Mouse (Mus musculus) neural tube, embryonic 15.5 days (tissue): ENCODE results near the gene Tnni3k. TPM values are rescaled to one million over a fixed set of nuclear protein-coding genes. Genes with fewer than 3 reads are reported as not detected.
"Not testable (repeated sequence)": the region's sequence is repeated elsewhere in the genome, so short reads cannot be mapped to it uniquely, and the experiment has no call there.

ENCODE experiments used
- ATAC-seq: fragments of 200-750 bp; cut with Nextera tagmentation; 2 replicates; pipeline ENCODE4 v1.8.0; 2017; ENCODE audit warnings: mild to moderate bottlenecking, moderate TSS enrichment, moderate library complexity; ENCODE audit not compliant: low FRiP score
- H3K27ac ChIP-seq: fragments of 300-500 bp; sonication (generic); replicated peaks from 2 replicates; pipeline ENCODE4 v1.5.1; 2015; ENCODE audit warnings: mild to moderate bottlenecking, inconsistent platforms
- H3K27me3 ChIP-seq: fragments of 300-500 bp; sonication (generic); replicated peaks from 2 replicates; pipeline ENCODE4 v1.6.1; 2015; ENCODE audit warnings: inconsistent platforms
- H3K36me3 ChIP-seq: fragments of 300-500 bp; sonication (generic); 2 replicates; pipeline ENCODE4 v1.6.1; 2015; ENCODE audit warnings: inconsistent platforms
- H3K4me1 ChIP-seq: fragments of 300-500 bp; sonication (generic); 2 replicates; pipeline ENCODE4 v1.6.1; 2015; ENCODE audit warnings: inconsistent platforms
- H3K4me2 ChIP-seq: fragments of 300-500 bp; sonication (generic); 2 replicates; pipeline ENCODE4 v1.6.1; 2015; ENCODE audit warnings: inconsistent platforms, mild to moderate bottlenecking, moderate library complexity
- H3K4me3 ChIP-seq: fragments of 300-500 bp; sonication (generic); replicated peaks from 2 replicates; pipeline ENCODE4 v1.5.1; 2015; ENCODE audit warnings: mild to moderate bottlenecking, inconsistent platforms
- H3K9ac ChIP-seq: fragments of 300-500 bp; sonication (generic); replicated peaks from 2 replicates; pipeline ENCODE4 v1.6.1; 2015; ENCODE audit warnings: mild to moderate bottlenecking, inconsistent platforms
- H3K9me3 ChIP-seq: fragments of 300-500 bp; sonication (generic); replicated peaks from 2 replicates; pipeline ENCODE4 v1.6.1; 2016; ENCODE audit warnings: inconsistent platforms
- WGBS: fragments of 180-500 bp; shearing (Covaris S2); methylation state at CpG from one replicate; pipeline ENCODE4 v1.1.7; 2015; ENCODE audit warnings: mixed read lengths; 5-methylcytosine and 5-hydroxymethylcytosine counted together
- polyA plus RNA-seq: library from polyadenylated mRNA; unstranded; fragments of >200 nt; fragmentation: Nextera tagmentation; extraction: Ambion mirVana; gene quantifications from 2 replicates; pipeline ENCODE4 v1.2.1, GENCODE M21; 2015

Gene Tnni3k
- polyA plus RNA-seq, 1 experiment from 2014 or later = 0.06 TPM

GRCm38 (mm10) chr3:154824713-154825112 is 230.5 kb downstream of the Tnni3k start:
- Histone ChIP-seq H3K4me3 (no peak overlapping the region), H3K27ac (no peak overlapping the region), H3K36me3 (no peaks in the 10 kb centered on the region), H3K4me1 (no peaks in the 10 kb centered on the region), H3K27me3 (no peaks in the 10 kb centered on the region), H3K9ac (no peak overlapping the region), H3K9me3 (no peaks in the 10 kb centered on the region), H3K4me2 (no peak overlapping the region)
- ATAC-seq = no peak
- 89% methylated on average over 4 of the region's 4 CpGs for WGBS

DNA sequence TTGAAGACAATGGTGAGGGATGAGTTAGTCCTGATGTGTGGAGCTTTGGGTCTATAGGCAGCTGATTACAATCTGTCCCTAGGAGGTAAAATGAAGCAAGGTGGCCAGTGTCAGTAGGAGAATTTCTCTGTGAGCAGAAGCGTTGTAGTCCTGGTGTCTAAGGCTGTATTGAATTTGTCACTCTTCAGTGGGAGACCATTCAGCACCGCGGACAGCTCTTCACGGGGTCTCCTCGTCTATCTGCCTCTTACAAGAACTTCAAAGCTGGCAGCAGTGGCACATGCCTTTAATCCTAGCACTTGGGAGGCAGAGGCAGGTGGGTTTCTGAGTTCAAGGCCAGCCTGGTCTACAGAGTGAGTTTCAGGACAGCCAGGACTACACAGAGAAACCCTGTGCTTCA is 235.5 kb downstream of the Tnni3k start:
- not testable (repeated sequence) for ATAC-seq, H3K4me2 ChIP-seq, H3K36me3 ChIP-seq, H3K27me3 ChIP-seq, H3K4me3 ChIP-seq, H3K9ac ChIP-seq, H3K27ac ChIP-seq, H3K9me3 ChIP-seq
- H3K4me1 ChIP-seq = peaks cover 15% of the 10 kb centered on the region
- WGBS = 23% methylated on average over 5 of the region's 5 CpGs

GRCm38 (mm10) chr3:154817732-154818131 is 237.5 kb downstream of the Tnni3k start:
- no peaks in the 10 kb centered on the region for H3K36me3 ChIP-seq
- H3K4me1 ChIP-seq = peaks cover 15% of the 10 kb centered on the region
- H3K27ac ChIP-seq = 0 out of 2 replicates have a peak overlapping the region, but pooled peaks have one; percentile 38
- no peak overlapping the region for H3K9ac ChIP-seq
- H3K4me3 ChIP-seq = peak overlapping the region; percentile 22
- 7% methylated on average over 7 of the region's 7 CpGs for WGBS
- H3K4me2 ChIP-seq = peak overlapping the region; percentile 47
- no peaks in the 10 kb centered on the region for H3K9me3 ChIP-seq
- ATAC-seq = peak; percentile 67
- no peaks in the 10 kb centered on the region; the same call in 1 of the 2 replicates for H3K27me3 ChIP-seq

DNA sequence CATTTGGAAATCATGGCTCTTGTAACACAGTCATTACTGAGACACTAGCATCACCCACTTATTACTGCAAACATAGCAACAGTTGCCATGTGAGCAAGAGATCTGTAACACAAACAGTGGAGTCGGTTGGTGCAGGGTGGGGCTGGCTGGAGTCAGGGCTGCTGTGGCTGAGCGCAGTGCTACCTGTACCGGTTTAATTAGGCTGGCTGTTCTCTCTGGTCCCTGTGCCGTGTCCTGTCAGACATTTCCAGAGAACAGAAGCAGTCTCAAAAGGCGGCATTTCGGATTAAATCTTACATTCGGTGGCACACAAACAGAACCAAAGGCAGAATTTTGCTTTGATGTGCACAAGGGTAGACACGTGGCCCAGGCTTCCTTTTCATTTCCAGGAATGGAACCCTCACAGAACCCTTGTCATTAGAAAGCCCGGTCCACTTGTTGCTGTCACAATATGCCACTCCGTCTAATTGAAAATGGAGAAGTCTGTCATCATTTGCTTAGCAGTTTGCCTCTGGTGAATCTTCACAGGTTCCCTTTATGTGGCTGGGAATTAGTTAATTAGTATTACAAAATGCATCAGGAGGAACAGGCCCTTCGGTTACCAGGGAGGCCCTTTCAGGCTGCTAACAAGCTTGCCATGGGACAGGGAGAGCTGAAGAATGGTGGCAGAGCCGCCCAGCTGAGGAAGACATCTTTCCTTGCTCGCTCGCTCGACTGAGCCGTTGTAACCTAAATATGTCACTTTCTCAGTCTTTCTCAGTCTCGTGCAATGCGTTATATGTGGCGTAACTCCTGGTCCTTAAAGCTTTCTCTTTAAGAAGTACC is 238.2 kb downstream of the Tnni3k start:
- 38% methylated on average over 19 of the region's 19 CpGs for WGBS
- Histone ChIP-seq H3K4me2 (peak overlapping the region; percentile 47), H3K27me3 (no peaks in the 10 kb centered on the region; the same call in 1 of the 2 replicates), H3K36me3 (no peaks in the 10 kb centered on the region), H3K4me3 (peak overlapping the region; percentile 22), H3K9ac (peak overlapping the region; percentile 24; the same call in 1 of the 2 replicates), H3K4me1 (peaks cover 15% of the 10 kb centered on the region), H3K27ac (peak overlapping the region; percentile 38; the same call in 1 of the 2 replicates), H3K9me3 (no peaks in the 10 kb centered on the region)
- ATAC-seq = peak; percentile 86

- H3K4me1 ChIP-seq = peaks cover 19% of the 10 kb centered on the region
- no peak for ATAC-seq
- H3K4me2 ChIP-seq = no peak overlapping the region
- WGBS = 68% methylated on average over 3 of the region's 3 CpGs
- H3K27me3 ChIP-seq = no peaks in the 10 kb centered on the region; the same call in 1 of the 2 replicates
- no peaks in the 10 kb centered on the region for H3K9me3 ChIP-seq
- H3K36me3 ChIP-seq = no peaks in the 10 kb centered on the region
- no peak overlapping the region for H3K4me3 ChIP-seq
- H3K9ac ChIP-seq = no peak overlapping the region
- no peak overlapping the region for H3K27ac ChIP-seq
These were observed 239.0 kb downstream of the Tnni3k start for GRCm38 (mm10) chr3:154816231-154816630.

GRCm38 (mm10) chr3:154815606-154816005 is 239.6 kb downstream of the Tnni3k start:
- Histone ChIP-seq H3K27me3 (no peaks in the 10 kb centered on the region; the same call in 1 of the 2 replicates), H3K4me2 (no peak overlapping the region), H3K36me3 (no peaks in the 10 kb centered on the region), H3K4me1 (peaks cover 25% of the 10 kb centered on the region), H3K9ac (no peak overlapping the region), H3K4me3 (no peak overlapping the region), H3K27ac (no peak overlapping the region), H3K9me3 (no peaks in the 10 kb centered on the region)
- 52% methylated on average over 2 of the region's 2 CpGs for WGBS
- ATAC-seq = no peak

DNA sequence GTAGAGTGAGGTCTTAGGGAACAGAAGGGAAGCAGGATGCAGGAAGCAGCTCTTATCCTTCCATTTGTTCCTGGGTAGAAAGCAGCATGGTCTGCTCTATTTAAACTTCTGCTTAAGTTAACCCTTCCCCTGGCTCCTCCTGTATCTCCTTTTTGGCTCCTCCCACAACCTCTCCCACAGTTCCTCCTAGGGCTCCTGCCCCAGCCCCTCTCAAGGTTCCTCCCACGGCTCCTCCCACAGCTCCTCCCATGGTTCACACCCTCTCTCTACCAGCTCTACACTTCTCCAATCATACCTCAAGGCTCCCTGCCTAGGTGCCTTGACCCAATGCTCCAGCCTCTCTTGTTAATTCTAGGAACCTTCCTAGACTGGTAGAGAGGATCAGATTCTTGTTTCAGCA is 242.3 kb downstream of the Tnni3k start:
- no peaks in the 10 kb centered on the region for H3K36me3 ChIP-seq
- H3K9me3 ChIP-seq = no peaks in the 10 kb centered on the region
- no peak overlapping the region for H3K4me2 ChIP-seq
- H3K27ac ChIP-seq = no peak overlapping the region
- H3K9ac ChIP-seq = no peak overlapping the region
- H3K4me1 ChIP-seq = peaks cover 31% of the 10 kb centered on the region
- no peak overlapping the region for H3K4me3 ChIP-seq
- H3K27me3 ChIP-seq = no peaks in the 10 kb centered on the region; the same call in 1 of the 2 replicates
- WGBS = 58% methylated on average over 1 of the region's 1 CpGs
- no peak for ATAC-seq

GRCm38 (mm10) chr3:154811833-154812232 is 243.4 kb downstream of the Tnni3k start:
- Histone ChIP-seq H3K4me3 (no peak overlapping the region), H3K4me2 (no peak overlapping the region), H3K36me3 (no peaks in the 10 kb centered on the region), H3K27ac (no peak overlapping the region), H3K9ac (no peak overlapping the region), H3K9me3 (no peaks in the 10 kb centered on the region), H3K4me1 (peaks cover 31% of the 10 kb centered on the region), H3K27me3 (no peaks in the 10 kb centered on the region; the same call in 1 of the 2 replicates)
- ATAC-seq = no peak
- WGBS = 76% methylated on average over 9 of the region's 9 CpGs

- H3K4me1 ChIP-seq = peaks cover 33% of the 10 kb centered on the region
- H3K27ac ChIP-seq = no peak overlapping the region
- no peaks in the 10 kb centered on the region for H3K36me3 ChIP-seq
- no peak overlapping the region for H3K4me3 ChIP-seq
- H3K27me3 ChIP-seq = no peaks in the 10 kb centered on the region; the same call in 1 of the 2 replicates
- no peaks in the 10 kb centered on the region for H3K9me3 ChIP-seq
- 37% methylated on average over 9 of the region's 9 CpGs for WGBS
- H3K4me2 ChIP-seq = no peak overlapping the region
- ATAC-seq = no peak
- H3K9ac ChIP-seq = no peak overlapping the region
These were observed 243.9 kb downstream of the Tnni3k start for GRCm38 (mm10) chr3:154811281-154811680.

DNA sequence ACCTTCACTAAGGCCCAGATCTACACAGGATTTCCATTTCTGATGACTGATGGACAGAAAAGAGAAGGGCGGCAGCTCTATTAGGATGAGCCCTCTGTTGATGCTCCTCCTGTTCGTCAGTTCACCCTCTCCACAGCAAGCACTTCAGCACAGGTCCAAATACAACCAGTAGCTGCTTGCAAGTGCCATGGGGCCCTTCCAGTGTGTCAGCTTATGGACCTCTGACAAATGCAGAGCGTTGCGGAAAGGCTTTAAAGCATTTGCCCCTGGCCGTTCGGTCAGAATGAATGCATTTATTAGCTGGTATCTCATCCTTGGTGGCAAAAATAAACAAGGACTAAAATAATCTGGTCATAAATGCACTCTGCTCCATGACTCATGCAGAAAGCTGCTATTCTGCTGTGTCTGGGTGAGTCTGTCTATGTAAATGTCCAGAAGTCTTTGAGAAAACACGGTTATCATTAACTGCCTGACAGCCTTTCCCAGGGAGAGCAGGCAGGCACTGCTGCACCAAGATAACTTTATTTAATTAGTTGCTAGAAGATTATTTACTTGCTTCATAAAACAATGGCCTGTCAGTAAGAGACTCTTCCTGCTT is 244.8 kb downstream of the Tnni3k start:
- ATAC-seq = no peak
- H3K4me1 ChIP-seq = peaks cover 33% of the 10 kb centered on the region
- H3K9me3 ChIP-seq = no peaks in the 10 kb centered on the region
- H3K4me3 ChIP-seq = no peak overlapping the region
- WGBS = 57% methylated on average over 7 of the region's 7 CpGs
- no peak overlapping the region for H3K27ac ChIP-seq
- no peaks in the 10 kb centered on the region; the same call in 1 of the 2 replicates for H3K27me3 ChIP-seq
- H3K9ac ChIP-seq = no peak overlapping the region
- H3K36me3 ChIP-seq = no peaks in the 10 kb centered on the region
- H3K4me2 ChIP-seq = no peak overlapping the region

GRCm38 (mm10) chr3:154806626-154807025 is 248.6 kb downstream of the Tnni3k start:
- Histone ChIP-seq H3K27me3 (no peaks in the 10 kb centered on the region), H3K4me1 (peaks cover 32% of the 10 kb centered on the region), H3K9ac (no peak overlapping the region), H3K4me2 (no peak overlapping the region), H3K36me3 (no peaks in the 10 kb centered on the region), H3K27ac (peak overlapping the region; percentile 54), H3K9me3 (no peaks in the 10 kb centered on the region), H3K4me3 (no peak overlapping the region)
- WGBS = 8% methylated on average over 7 of the region's 7 CpGs
- peak; percentile 64; the same call in 1 of the 2 replicates for ATAC-seq
